Mouse (Mus musculus) intestine, postnatal 0 days (tissue): ENCODE data around the gene Mlx. TPM values are rescaled to one million over a fixed set of nuclear protein-coding genes. Genes with fewer than 3 reads are reported as not detected.

Source experiments
- ATAC-seq: fragments of 200-750 bp; cut with Nextera tagmentation; 2 replicates; pipeline ENCODE4 v1.8.0; 2017; ENCODE audit warnings: mild to moderate bottlenecking, moderate TSS enrichment, moderate library complexity
- H3K27ac ChIP-seq: fragments of 300-500 bp; sonication (generic); 2 replicates; pipeline ENCODE4 v1.5.1; 2014; ENCODE audit warnings: mild to moderate bottlenecking, low read depth, low read length, moderate library complexity
- H3K27me3 ChIP-seq: fragments of 300-500 bp; sonication (generic); replicated peaks from 2 replicates; pipeline ENCODE4 v1.6.1; 2014; ENCODE audit warnings: low read length, mixed read lengths; ENCODE audit not compliant: control insufficient read depth, insufficient read depth
- H3K36me3 ChIP-seq: fragments of 300-500 bp; sonication (generic); 2 replicates; pipeline ENCODE4 v1.6.1; 2014; ENCODE audit warnings: mild to moderate bottlenecking, moderate library complexity; ENCODE audit not compliant: control insufficient read depth, insufficient read depth
- H3K4me1 ChIP-seq: fragments of 300-500 bp; sonication (generic); replicated peaks from 2 replicates; pipeline ENCODE4 v1.6.1; 2014; ENCODE audit warnings: antibody characterized with exemption, low read length, mixed read lengths; ENCODE audit not compliant: control insufficient read depth, insufficient read depth
- H3K4me2 ChIP-seq: fragments of 300-500 bp; sonication (generic); replicated peaks from 2 replicates; pipeline ENCODE4 v1.6.1; 2014; ENCODE audit warnings: low read depth, mild to moderate bottlenecking, moderate library complexity
- H3K4me3 ChIP-seq: fragments of 300-500 bp; sonication (generic); 2 replicates; pipeline ENCODE4 v1.5.1; 2014; ENCODE audit warnings: low read depth, low read length
- H3K9ac ChIP-seq: fragments of 300-500 bp; sonication (generic); 2 replicates; pipeline ENCODE4 v1.6.1; 2014; ENCODE audit warnings: mild to moderate bottlenecking, low read depth, low read length
- H3K9me3 ChIP-seq: fragments of 300-500 bp; sonication (generic); 2 replicates; pipeline ENCODE4 v1.6.1; 2016; ENCODE audit warnings: mixed run types; ENCODE audit not compliant: control insufficient read depth
- CTCF ChIP-seq: sonication (generic); IDR thresholded peaks from 2 replicates; pipeline ENCODE4 v1.5.1; 2016; ENCODE audit warnings: low read depth, mild to moderate bottlenecking, control low read depth, antibody characterized with exemption, moderate library complexity
- WGBS: fragments of 180-500 bp; shearing (Covaris S2); extraction: QIAGEN DNeasy Blood & Tissue Kit; methylation state at CpG from one replicate; pipeline ENCODE4 v1.1.7; 2014; 5-methylcytosine and 5-hydroxymethylcytosine counted together
- polyA plus RNA-seq: library from polyadenylated mRNA; unstranded; fragments of >200 nt; fragmentation: Nextera tagmentation; extraction: Ambion mirVana; gene quantifications from 2 replicates; pipeline ENCODE4 v1.2.1, GENCODE M21; 2015

Gene Mlx
- polyA plus RNA-seq, 1 experiment from 2014 or later = 93.3 TPM

- Histone ChIP-seq H3K4me2 (peak within 1 kb of the TSS; percentile 99), H3K4me3 (peak within 1 kb of the TSS; percentile 78), H3K27ac (no peak within 1 kb of the TSS), H3K9me3 (no peaks in the 10 kb centered on the region), H3K36me3 (no peaks in the 10 kb centered on the region), H3K9ac (peak within 1 kb of the TSS; percentile 53), H3K4me1 (peaks cover 4% of the 10 kb centered on the region; the same call in 1 of the 2 replicates), H3K27me3 (no peaks in the 10 kb centered on the region)
- 4% methylated on average over 35 of the region's 35 CpGs for WGBS
- ATAC-seq = peak; percentile 84
- TF ChIP-seq CTCF = no peak
Observed at GRCm38 (mm10) chr11:101069391-101070188, 17.5 kb upstream of the Mlx start, which contains the start of gene Naglu. Gene Naglu, plus strand, starts transcription at chr11:101070012.

- H3K27ac ChIP-seq = no peak overlapping the region
- no peak for TF ChIP-seq CTCF
- ATAC-seq = peak; percentile 63
- peaks cover 4% of the 10 kb centered on the region; the same call in 1 of the 2 replicates for H3K4me1 ChIP-seq
- WGBS = 0% methylated on average over 30 of the region's 36 CpGs
- H3K4me2 ChIP-seq = peak overlapping the region; percentile 99
- H3K9me3 ChIP-seq = no peaks in the 10 kb centered on the region
- H3K9ac ChIP-seq = peak overlapping the region; percentile 53
- no peaks in the 10 kb centered on the region for H3K36me3 ChIP-seq
- peak overlapping the region; percentile 78 for H3K4me3 ChIP-seq
- no peaks in the 10 kb centered on the region for H3K27me3 ChIP-seq
Observed at GRCm38 (mm10) chr11:101070189-101070527, 16.9 kb upstream of the Mlx start.

- 72% methylated on average over 6 of the region's 6 CpGs for WGBS
Observed at GRCm38 (mm10) chr11:101070987-101071386, 16.1 kb upstream of the Mlx start.

GRCm38 (mm10) chr11:101071810-101072428 is 15.2 kb upstream of the Mlx start:
- ATAC-seq = no peak
- Histone ChIP-seq H3K4me3 (no peak overlapping the region), H3K9ac (no peak overlapping the region), H3K9me3 (no peaks in the 10 kb centered on the region), H3K27me3 (no peaks in the 10 kb centered on the region), H3K27ac (no peak overlapping the region), H3K4me2 (no peak overlapping the region), H3K36me3 (peaks cover 9% of the 10 kb centered on the region; the same call in 1 of the 2 replicates), H3K4me1 (no peaks in the 10 kb centered on the region)
- no peak for TF ChIP-seq CTCF
- 80% methylated on average over 14 of the region's 14 CpGs for WGBS

More at GRCm38 (mm10) chr11:101070987-101071386, 16.1 kb upstream of the Mlx start:
- H3K4me1 ChIP-seq = peaks cover 3% of the 10 kb centered on the region; the same call in 1 of the 2 replicates
- no peaks in the 10 kb centered on the region for H3K27me3 ChIP-seq
- H3K4me2 ChIP-seq = no peak overlapping the region
- no peak overlapping the region for H3K4me3 ChIP-seq
- no peak overlapping the region for H3K9ac ChIP-seq
- ATAC-seq = no peak
- peaks cover under 1% of the 10 kb centered on the region; the same call in 1 of the 2 replicates for H3K36me3 ChIP-seq
- TF ChIP-seq CTCF = no peak
- H3K27ac ChIP-seq = no peak overlapping the region
- H3K9me3 ChIP-seq = no peaks in the 10 kb centered on the region

GRCm38 (mm10) chr11:101078121-101078520 is 9.0 kb upstream of the Mlx start, which contains the start of gene Hsd17b1:
Gene Hsd17b1, plus strand, starts transcription at chr11:101078411.
- no peak for TF ChIP-seq CTCF
- Histone ChIP-seq H3K4me2 (no peak within 1 kb of the TSS), H3K9ac (no peak within 1 kb of the TSS), H3K9me3 (no peaks in the 10 kb centered on the region), H3K27me3 (peaks cover 26% of the 10 kb centered on the region), H3K4me1 (peaks cover 10% of the 10 kb centered on the region), H3K36me3 (peaks cover 18% of the 10 kb centered on the region; the same call in 1 of the 2 replicates), H3K4me3 (no peak within 1 kb of the TSS), H3K27ac (no peak within 1 kb of the TSS)
- 74% methylated on average over 9 of the region's 9 CpGs for whole genome bisulfite sequencing
- ATAC-seq = no peak

GRCm38 (mm10) chr11:101079746-101080145 is 7.3 kb upstream of the Mlx start:
- no peak overlapping the region for H3K9ac ChIP-seq
- H3K4me3 ChIP-seq = no peak overlapping the region
- no peak overlapping the region for H3K27ac ChIP-seq
- whole genome bisulfite sequencing = 8% methylated on average over 27 of the region's 27 CpGs
- peaks cover 18% of the 10 kb centered on the region; the same call in 1 of the 2 replicates for H3K36me3 ChIP-seq
- H3K4me1 ChIP-seq = peaks cover 10% of the 10 kb centered on the region
- H3K27me3 ChIP-seq = peaks cover 26% of the 10 kb centered on the region
- peak overlapping the region; percentile 24; the same call in 1 of the 2 replicates for H3K4me2 ChIP-seq
- TF ChIP-seq CTCF = no peak
- ATAC-seq = no peak
- H3K9me3 ChIP-seq = no peaks in the 10 kb centered on the region
